In genomic region chr10:120632071-120632470, GRCm38 (mm10) we compare ENCODE assay signal across 32 mouse cellular contexts.
A peak's percentile ranks its signal among the peaks of the same experiment; 100 is the strongest.
DNase-seq lines count a peak whose midpoint lies in the region; ATAC-seq and TF ChIP-seq lines count a peak whose summit lies in the region.
"Had no signal": no experiment of that assay in that cellular context is flagged by ENCODE, and none has a peak within 500 bp of the region (broad histone marks: within the 10 kb centered on the region; RNA-seq: fewer than 3 reads in every experiment).

No protein-coding gene starts in this region.

- CTCF ChIA-PET in Patski (lab: Charles Lee): interaction anchor here (1.0 kb wide), 1 partner anchor 11 kb away, joined by 4 read pairs; no protein-coding TSS in a partner anchor

- H3K4me3 ChIP-seq in embryonic fibroblast, embryonic 13.5 days (ENCODE audit: insufficient read depth, low read length): no peak overlapping the region
- H3K4me3 ChIP-seq in myocyte: peak overlapping the region; percentile 4
- H3K4me3 ChIP-seq: erythroblast, embryonic 14.5 days; forebrain, embryonic 13.5 days; heart, embryonic 15.5 days; hindbrain, embryonic 12.5 days; limb, embryonic 13.5 days; lung, embryonic 15.5 days; megakaryocyte, embryonic 14.5 days; midbrain, embryonic 13.5 days; neural tube, embryonic 15.5 days had no signal

- peak; percentile 39 for TF ChIP-seq POLR2A in embryonic fibroblast, embryonic 13.5 days (IDR thresholded peaks at IDR 0.05; ENCODE audit: low read depth, low read length)
- TF ChIP-seq POLR2A in myocyte (IDR thresholded peaks at IDR 0.05; ENCODE audit: insufficient read length, low read depth): peak; percentile 46

- H3K79me2 ChIP-seq in myocyte (ENCODE audit: control insufficient read depth, insufficient read depth): peaks cover 5% of the 10 kb centered on the region

- no peaks in the 10 kb centered on the region for H3K36me3 ChIP-seq in myocyte (ENCODE audit: control insufficient read depth, insufficient read depth)
- H3K36me3 ChIP-seq: G1E; heart, embryonic 15.5 days; hindbrain, embryonic 12.5 days; limb, embryonic 13.5 days; lung, embryonic 15.5 days; midbrain, embryonic 13.5 days; neural tube, embryonic 15.5 days had no signal

- POLR2A ChIA-PET in Patski (lab: Charles Lee): no interaction called here

- H3K27me3 ChIP-seq in Patski (no peaks in the 10 kb centered on the region), myocyte (ENCODE audit: control insufficient read depth, insufficient read depth, insufficient read length) (no peaks in the 10 kb centered on the region)
- H3K27me3 ChIP-seq: forebrain, embryonic 13.5 days; heart, embryonic 15.5 days; hindbrain, embryonic 12.5 days; limb, embryonic 13.5 days; lung, embryonic 15.5 days; midbrain, embryonic 13.5 days; neural tube, embryonic 15.5 days had no signal

- DNase-seq in 3T3-L1 (ENCODE audit: low read depth, low spot score) (peak; percentile 71), Patski (ENCODE audit: low read depth, low spot score) (no peak)
- DNase-seq in cerebellum, postnatal 4 days (ENCODE audit: low spot score in 2 of 2): no peak
- DNase-seq in spleen, postnatal 36 days (ENCODE audit: low spot score in 2 of 2): no peak
- no peak for DNase-seq in cerebellum, adult 11-12 months
- DNase-seq: adrenal gland, postnatal 25 days; cerebellum, adult 2 months; cerebellum, postnatal 14 days; gastrocnemius, postnatal 10 days; heart, postnatal 36 days; kidney, adult 8-10 months; kidney, postnatal 4 days; lung, postnatal 36 days; retina, postnatal 1 day; spleen, adult 18-20 months; thymus, postnatal 14 days had no signal

- peak overlapping the region; percentile 99 for H3K27ac ChIP-seq in embryonic fibroblast, embryonic 13.5 days (ENCODE audit: insufficient read depth, low read length)
- H3K27ac ChIP-seq: forebrain, embryonic 13.5 days; heart, embryonic 15.5 days; hindbrain, embryonic 12.5 days; hindbrain, postnatal 0 days; kidney, postnatal 0 days; limb, embryonic 13.5 days; lung, embryonic 15.5 days; midbrain, embryonic 13.5 days; neural tube, embryonic 15.5 days had no signal

- in situ Hi-C loops in Patski (cut with MboI; ENCODE audit: low pct_unique_long_range_greater_than_20kb): no loop called here

- peaks cover 29% of the 10 kb centered on the region for H3K4me1 ChIP-seq in embryonic fibroblast, embryonic 13.5 days (ENCODE audit: control insufficient read depth, insufficient read depth, low read length)
- H3K4me1 ChIP-seq: midbrain, embryonic 13.5 days had no signal

- no peak overlapping the region for H3ac ChIP-seq in myocyte (ENCODE audit: control insufficient read depth, insufficient read length)

- peak; percentile 24 for ATAC-seq in Patski
- ATAC-seq: forebrain, embryonic 13.5 days; hindbrain, postnatal 0 days; intestine, embryonic 16.5 days; midbrain, embryonic 13.5 days had no signal

- peak overlapping the region; percentile 81 for H3K4me2 ChIP-seq in myocyte (ENCODE audit: low read depth)
- H3K4me2 ChIP-seq: forebrain, embryonic 13.5 days; heart, embryonic 15.5 days; hindbrain, embryonic 12.5 days; limb, embryonic 13.5 days; liver, embryonic 11.5 days; lung, embryonic 15.5 days; midbrain, embryonic 13.5 days; neural tube, embryonic 15.5 days had no signal

- no peak for TF ChIP-seq CTCF in Patski (IDR thresholded peaks at IDR 0.05)
- TF ChIP-seq CTCF in embryonic fibroblast, embryonic 13.5 days (IDR thresholded peaks at IDR 0.05; ENCODE audit: borderline replicate concordance, insufficient read depth, low read length): no peak

TF ChIP-seq in myocyte, 11 proteins besides CTCF, POLR2A, EP300 and RAD21:
- TF ChIP-seq MYOD1 (IDR thresholded peaks at IDR 0.05; ENCODE audit: control insufficient read depth in 1 of 3, insufficient read length in 2 of 3, low read depth in 2 of 3) (no peak), TCF12 (IDR thresholded peaks at IDR 0.05; ENCODE audit: insufficient read depth, poor library complexity, severe bottlenecking) (no peak), CEBPB (IDR thresholded peaks at IDR 0.05; ENCODE audit: insufficient read depth, poor library complexity, severe bottlenecking) (0 out of 2 replicates have a peak, but pooled peaks have one; percentile 2), POLR2AphosphoS2 (IDR thresholded peaks at IDR 0.05; ENCODE audit: insufficient read length, low read depth) (peak; percentile 13), MYOG (IDR thresholded peaks at IDR 0.05; ENCODE audit: control insufficient read depth in 1 of 3, insufficient read depth in 1 of 3, insufficient read length in 2 of 3, low read depth in 2 of 3) (no peak), TCF3 (IDR thresholded peaks at IDR 0.05; ENCODE audit: insufficient read length, low read depth) (no peak), SRF (IDR thresholded peaks at IDR 0.05; ENCODE audit: control insufficient read depth, insufficient read length, low read depth) (no peak), E2F4 (IDR thresholded peaks at IDR 0.05; ENCODE audit: insufficient read depth) (no peak), MAX (IDR thresholded peaks at IDR 0.05; ENCODE audit: low read depth) (no peak), USF1 (IDR thresholded peaks at IDR 0.05; ENCODE audit: low read depth) (no peak), REST (IDR thresholded peaks at IDR 0.05; ENCODE audit: insufficient read depth, insufficient read length) (no peak)
